Mouse (Mus musculus): ENCODE measurements around the gene Tex44. TPM values are rescaled to one million over a fixed set of nuclear protein-coding genes. Genes with fewer than 3 reads are reported as not detected.

Tex44 gene
- polyA plus RNA-seq, 1 experiment from 2014 or later, result not detected

Other genes with a start within 250 kb of the Tex44 start
- gene B3gnt7, start 123.5 kb upstream of the Tex44 start, polyA plus RNA-seq (2016; fragmentation: Nextera tagmentation; extraction: Ambion mirVana), result 4.0 and 4.5 TPM in 2 replicates
- 345 and 366 TPM in 2 replicates for gene Ncl, start 66.9 kb upstream of the Tex44 start, polyA plus RNA-seq (2016; fragmentation: Nextera tagmentation; extraction: Ambion mirVana)
- 0.23 TPM in 1 of 2 replicates, not detected in the other for gene Nmur1, start 101 bp upstream of the Tex44 start, polyA plus RNA-seq (2016; fragmentation: Nextera tagmentation; extraction: Ambion mirVana)
- gene Ptma, start 100.4 kb downstream of the Tex44 start, polyA plus RNA-seq (2016; fragmentation: Nextera tagmentation; extraction: Ambion mirVana), result 2,735 and 2,863 TPM in 2 replicates
- gene Pde6d, start 156.3 kb downstream of the Tex44 start, polyA plus RNA-seq (2016; fragmentation: Nextera tagmentation; extraction: Ambion mirVana), result 93.7 and 100 TPM in 2 replicates
- gene Cops7b, start 156.6 kb downstream of the Tex44 start, polyA plus RNA-seq (2016; fragmentation: Nextera tagmentation; extraction: Ambion mirVana), result 60.2 and 60.6 TPM in 2 replicates
- 14.7 and 16.0 TPM in 2 replicates for gene Nppc, start 244.2 kb downstream of the Tex44 start, polyA plus RNA-seq (2016; fragmentation: Nextera tagmentation; extraction: Ambion mirVana)

Data from hindbrain, embryonic 12.5 days (tissue).